Mouse (Mus musculus): ENCODE data around the gene Exosc3.

Exosc3 gene

DNA sequence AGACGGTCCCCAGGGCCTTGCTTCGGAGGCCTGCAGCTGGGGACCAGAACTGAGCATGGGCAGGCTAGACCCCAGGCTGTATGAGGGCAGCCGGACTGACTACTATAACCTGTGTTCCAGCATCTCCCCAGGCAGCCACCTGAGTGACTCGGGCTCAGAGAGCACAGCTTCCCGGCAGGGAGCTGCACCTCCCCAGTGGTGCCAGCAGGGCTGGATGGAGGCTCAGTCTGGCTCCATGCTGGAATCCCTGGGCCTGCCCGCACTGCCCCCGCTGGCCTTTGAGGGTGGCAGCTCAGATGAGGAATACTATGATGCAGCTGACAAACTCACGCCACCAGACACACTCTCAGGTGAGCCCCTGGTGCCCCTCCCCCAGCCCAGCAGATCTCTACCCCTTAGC lies 63.2 kb downstream of the Exosc3 start:
- DNase-seq, result peak in 1 of 2 experiments; percentile 20

DNA sequence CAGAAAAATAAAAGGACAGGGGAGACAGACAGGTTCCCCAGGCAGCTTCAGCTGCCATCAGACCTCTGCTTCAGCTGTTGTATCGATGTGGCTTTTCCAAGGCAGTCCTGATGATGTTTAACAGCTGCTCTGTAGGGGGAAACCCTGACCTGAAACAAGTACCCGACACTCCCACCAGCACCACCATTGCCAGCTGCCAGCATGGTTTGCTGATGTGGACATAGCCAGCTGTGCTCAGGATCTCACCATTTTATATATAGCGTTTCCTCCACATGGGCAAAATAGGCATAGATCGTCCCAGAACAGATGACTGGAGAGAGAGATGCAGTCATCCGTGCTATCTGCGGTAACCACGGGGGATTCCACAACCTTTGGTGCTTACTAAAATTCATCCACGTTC lies 66.8 kb downstream of the Exosc3 start:
- no peak for DNase-seq

DNA sequence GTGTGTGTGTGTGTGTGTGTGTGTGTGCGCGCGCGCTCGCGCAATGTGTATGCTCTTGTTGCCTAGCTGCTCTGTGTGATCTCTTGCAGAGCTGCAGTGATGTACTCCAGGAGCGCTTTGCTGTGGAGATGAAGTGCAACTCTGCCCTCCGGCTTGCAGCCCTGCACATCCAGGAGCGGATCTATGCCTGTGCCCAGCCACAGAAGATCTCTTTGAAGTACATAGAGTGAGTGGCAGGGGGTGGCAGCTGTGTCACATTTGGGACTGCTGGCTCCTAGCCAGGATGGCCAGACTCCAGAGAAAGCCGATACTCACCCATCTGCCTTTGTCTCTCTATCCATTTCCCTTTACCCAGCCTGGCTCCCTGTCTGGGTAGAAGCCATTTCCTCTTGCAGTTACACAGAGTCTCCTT lies 71.5 kb downstream of the Exosc3 start:
- peak; percentile 23 to 44 for DNase-seq

DNA sequence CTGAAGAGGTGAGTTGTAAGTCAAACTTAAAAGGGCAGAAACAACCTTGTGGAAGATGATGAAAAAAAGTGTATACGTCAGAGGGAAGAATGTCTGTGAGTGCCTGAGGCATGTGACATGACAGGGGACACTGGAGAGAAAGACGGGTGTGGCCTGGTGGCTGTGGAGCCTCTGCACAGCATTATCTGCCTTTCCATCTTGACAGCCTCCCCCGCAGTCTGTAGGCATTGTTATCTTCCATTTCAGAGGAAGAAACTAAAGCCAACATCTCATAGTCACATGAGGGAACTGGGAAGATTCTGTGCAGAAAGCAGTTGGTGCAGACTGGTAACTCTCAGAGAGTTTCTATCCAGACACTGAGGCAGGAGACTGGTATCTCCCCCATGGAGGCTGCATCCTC lies 74.6 kb downstream of the Exosc3 start:
- DNase-seq, result no peak

Measured in lung, postnatal 4 days (tissue).